Mouse (Mus musculus): ENCODE data around the gene Cd180.

Gene Cd180

DNA sequence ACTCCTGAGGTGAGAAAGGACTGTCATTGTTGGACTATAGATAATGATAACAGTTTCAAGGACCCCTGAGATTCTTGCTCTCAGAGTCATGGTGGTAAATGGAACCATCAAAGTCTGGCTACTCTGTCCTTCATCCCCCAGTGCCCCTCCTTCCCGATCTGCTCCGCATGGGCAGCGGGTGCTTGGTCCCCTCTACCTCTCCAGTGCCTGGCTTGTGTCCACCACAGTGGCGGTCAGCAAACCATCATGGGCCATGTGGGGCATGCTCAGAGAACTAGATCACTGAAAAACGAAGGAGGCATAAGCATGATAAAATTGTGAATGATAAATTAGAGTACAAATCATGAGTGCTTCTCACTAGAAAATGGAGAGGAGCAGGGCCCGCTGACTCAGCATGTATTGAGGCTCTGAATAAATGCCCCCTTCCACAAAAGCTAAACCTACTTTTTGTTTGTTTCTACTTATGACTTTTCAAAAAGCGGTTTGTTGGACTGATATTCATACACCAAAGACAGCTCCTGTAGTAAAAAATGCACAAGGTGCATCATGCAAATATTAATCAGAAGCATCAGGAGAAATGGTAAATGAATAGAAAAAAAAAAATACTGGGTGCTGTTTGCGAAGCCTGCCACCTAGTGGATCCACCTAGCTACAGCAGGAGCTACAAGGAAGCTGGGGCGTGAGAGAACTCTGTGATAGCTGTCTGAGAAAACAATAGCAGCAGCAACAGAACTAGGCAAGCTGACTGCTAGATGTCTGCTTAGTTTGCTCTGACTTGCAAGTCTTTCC, 51.3 kb downstream of the Cd180 start:
- peak; percentile 28 to 52 for DNase-seq

- DNase-seq, result no peak
Measured at GRCm38 (mm10) chr13:102745270-102745600, 51.9 kb downstream of the Cd180 start.

- DNase-seq, result no peak
Measured at GRCm38 (mm10) chr13:102745626-102746342, 52.4 kb downstream of the Cd180 start.

- no peak for DNase-seq
Measured at GRCm38 (mm10) chr13:102746803-102747561, 53.6 kb downstream of the Cd180 start.

GRCm38 (mm10) chr13:102749194-102749593, 55.8 kb downstream of the Cd180 start:
- no peak for DNase-seq

- DNase-seq, result no peak
Measured at GRCm38 (mm10) chr13:102749891-102750290, 56.5 kb downstream of the Cd180 start.

GRCm38 (mm10) chr13:102753714-102754556, 60.6 kb downstream of the Cd180 start:
- DNase-seq, result no peak

GRCm38 (mm10) chr13:102755124-102755523, 61.8 kb downstream of the Cd180 start:
- DNase-seq, result no peak

DNA sequence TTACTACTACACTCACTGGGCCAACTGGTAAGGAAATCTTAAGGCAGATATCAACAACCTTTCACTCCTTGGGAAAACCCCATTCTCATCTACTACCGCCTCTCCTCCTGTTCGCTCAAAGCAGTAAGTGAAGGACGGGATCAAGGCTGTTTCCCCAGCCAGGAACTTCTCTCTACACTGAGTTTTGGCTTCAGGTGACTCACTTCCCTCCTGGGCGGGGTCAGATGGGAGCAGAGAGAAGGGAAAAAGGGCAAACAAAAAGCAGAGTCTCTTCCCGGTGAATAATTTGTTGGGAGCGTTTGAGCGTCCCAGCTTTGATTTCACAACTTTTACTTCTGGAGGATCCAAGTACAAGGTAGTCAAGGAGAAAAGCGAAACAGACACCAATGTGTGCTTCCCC, 62.7 kb downstream of the Cd180 start:
- no peak for DNase-seq

DNA sequence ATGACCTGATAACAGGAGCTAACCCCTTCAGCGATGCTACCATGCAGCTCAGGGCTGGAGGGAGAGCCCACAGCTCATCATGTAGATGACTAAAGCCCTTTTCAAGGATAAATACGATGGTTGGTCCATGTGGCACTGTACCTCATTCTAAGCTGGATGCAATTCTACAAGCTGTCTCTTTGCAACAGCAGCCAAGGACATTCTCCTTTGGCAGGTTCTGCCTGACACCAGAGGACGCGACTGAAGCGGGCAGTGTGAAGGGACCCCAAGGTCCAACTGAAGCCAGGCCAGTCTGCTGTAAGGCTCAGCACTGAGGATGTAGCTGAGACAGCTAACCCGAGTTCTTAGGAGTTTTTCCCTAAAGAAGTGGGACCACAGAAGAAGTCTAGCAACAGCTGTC, 64.7 kb downstream of the Cd180 start:
- no peak for DNase-seq

- no peak for DNase-seq
Measured at GRCm38 (mm10) chr13:102761410-102761809, 68.1 kb downstream of the Cd180 start.

DNA sequence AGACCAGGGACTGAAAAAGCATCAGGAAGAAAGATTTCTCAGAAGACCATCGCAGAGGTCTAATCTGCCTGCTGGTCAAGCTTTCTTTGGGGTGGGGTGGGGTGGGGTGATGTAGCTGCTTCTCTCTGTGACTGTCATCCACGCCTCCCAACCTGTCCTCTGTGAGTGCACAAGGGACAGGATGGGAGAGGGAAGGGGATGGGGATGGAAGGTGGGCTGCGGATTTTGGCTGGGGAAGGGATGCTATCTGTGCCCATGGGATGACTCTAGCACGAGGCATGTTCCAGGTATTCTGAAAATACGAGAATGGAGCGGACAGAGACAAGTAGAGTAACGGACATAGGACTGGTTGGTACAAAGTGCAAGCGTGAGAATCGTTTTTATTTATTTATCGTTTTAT, 68.8 kb downstream of the Cd180 start:
- DNase-seq, result no peak

DNA sequence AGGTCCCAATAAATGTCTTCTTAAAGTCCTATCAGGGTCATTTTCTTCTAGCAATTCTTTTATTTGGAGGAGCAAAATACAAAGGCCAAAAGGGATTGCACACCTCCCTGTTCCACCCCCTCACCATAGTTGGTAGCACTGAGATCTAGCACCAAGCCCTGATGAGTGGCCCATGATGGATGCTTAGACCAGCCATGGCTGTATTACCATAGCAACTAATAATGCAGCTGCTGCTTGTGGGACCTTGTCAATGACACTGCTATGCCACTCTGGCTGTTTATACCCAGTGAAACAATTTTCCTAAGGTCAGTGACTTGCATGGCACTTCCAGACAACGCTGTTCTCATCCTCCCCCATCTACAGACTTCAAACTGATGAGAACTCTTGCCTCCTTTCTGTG, 70.9 kb downstream of the Cd180 start:
- no peak for DNase-seq

DNA sequence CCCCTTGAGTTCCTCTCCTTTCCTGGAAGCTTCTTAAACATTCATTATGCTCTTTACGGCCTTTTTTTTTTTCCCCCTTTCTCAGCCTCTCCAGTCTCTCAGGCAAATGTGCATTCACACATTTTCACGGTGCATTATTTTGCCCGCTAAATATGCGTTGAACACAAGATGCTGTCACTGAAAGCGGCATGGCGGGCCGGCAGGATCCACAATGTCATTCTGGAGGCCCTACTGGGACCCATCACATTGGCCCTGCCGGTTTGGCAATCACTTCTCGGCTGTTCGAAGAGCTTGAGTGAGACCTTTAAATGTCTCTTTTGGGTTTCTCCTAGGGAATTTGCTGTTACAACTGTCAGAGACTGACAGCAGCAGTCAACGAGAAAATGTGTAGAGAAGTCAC, 71.9 kb downstream of the Cd180 start:
- DNase-seq, result no peak

DNA sequence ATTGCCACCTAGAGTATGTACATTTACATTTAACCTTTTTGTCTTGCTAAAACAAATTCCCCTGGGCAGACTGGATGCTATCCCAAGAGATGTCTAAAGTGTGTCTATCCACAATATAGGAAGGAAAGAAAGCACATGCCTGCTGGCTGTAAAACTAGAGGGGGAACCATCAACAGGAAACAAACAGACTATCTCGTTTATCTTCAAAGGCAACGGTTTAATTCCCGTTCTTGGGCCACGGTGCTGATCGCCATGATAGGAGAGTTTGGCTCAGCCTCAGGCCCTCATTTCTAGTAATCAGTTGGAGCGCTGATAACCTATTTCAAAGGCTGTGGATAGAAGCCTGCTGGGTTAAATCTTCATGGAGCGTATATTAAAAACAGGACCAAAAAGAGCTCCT, 73.8 kb downstream of the Cd180 start:
- no peak for DNase-seq

DNA sequence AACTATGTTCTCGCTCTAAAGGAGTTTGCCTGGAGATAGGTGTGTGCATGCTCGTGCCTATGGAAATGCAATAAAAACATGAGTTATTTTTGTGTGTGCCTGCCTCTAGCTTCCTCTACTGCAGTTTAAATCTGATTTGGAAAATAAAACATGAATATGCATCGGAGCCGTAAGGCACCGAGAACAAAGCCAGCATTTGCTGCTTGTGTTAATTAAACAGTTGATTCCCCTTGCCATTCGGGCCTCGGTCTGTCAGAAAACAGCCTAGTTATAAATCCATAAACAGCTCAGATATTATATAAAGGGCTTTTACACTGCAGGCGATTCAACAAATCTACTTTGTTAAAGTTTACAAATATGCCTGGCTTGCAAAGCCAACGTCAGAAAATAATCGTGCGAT, 75.2 kb downstream of the Cd180 start:
- no peak for DNase-seq

DNA sequence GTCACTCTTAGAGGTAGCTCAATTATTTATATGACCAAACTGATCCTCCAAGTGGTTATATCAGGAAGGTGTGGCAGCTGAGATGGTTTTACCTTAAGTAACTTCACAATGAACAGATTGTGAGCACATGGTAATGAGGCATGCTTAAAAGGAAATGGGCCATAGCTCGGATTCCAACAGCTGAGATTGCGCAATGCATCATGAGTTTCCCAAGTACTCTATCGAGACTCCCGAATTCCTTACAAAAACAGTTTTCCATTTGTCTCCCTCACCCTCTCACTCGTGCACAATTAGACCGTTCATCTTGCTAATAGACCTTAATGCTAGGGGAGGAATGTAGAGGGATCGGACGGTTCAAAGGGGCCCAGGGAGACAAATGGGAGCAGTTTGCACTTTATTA, 76.8 kb downstream of the Cd180 start:
- peak in 1 of 2 experiments; percentile 30 for DNase-seq

GRCm38 (mm10) chr13:102773169-102773568, 79.8 kb downstream of the Cd180 start:
- DNase-seq, result no peak

DNA sequence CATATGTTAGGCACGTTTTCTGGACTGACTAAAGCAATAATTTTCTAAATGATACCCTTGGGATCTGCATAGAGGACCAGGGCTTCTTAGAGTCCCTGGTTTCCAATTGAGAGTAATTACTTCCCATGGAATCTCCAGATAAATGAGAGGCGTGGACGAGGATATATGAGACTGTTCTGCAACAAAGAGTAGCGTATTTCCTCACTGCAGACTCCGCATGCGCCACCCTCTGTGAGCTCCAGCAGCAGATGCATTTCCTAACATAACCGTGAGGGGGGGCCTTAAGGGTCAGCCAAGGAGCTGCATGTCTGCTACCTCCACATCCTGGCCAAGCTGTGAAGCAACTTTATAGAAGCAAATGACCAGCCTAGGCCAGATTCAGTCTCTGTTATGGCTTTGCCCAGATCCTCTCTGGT, 81.4 kb downstream of the Cd180 start:
- DNase-seq, result no peak

DNA sequence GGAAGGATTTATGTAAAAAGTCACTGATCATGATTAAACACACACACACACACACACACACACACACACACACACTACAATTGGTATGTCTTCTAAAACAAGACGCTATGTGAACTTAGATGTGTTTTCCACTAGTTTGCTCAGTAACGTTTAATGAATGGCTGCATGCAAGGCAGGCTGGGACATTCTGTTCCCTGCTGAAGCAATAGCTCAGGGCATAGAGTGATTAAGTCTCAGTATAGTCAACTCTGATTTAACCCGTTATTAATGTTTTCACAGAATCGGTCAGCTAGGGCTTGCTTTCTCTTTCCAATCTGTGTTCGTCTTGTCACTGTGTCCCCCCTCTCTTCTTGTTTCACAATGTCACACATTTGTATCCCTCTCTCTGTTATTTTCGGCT, 82.1 kb downstream of the Cd180 start:
- no peak for DNase-seq

DNA sequence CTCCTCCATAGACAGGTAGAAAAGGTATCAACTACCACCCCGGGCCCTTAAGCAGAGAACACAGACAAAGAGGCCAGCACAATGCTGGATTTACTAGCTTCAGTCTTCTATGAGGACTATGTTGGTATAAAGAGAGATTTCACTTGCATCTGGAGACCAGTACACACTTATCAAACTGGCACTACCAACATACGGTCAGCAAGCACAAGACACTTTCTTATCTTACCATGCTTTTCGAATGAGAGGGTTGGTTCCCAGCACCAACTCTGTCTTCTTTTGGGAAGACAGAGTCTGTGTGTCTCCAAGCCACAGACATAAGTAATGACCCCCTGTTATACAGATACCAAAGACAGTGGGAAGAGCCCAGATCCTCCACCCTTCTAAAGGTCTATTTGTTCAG, 85.5 kb downstream of the Cd180 start:
- DNase-seq, result no peak

GRCm38 (mm10) chr13:102779275-102779674, 85.9 kb downstream of the Cd180 start:
- no peak for DNase-seq
